Mouse (Mus musculus): ENCODE results near the gene Atp6v1fnb. TPM values are rescaled to one million over a fixed set of nuclear protein-coding genes. Genes with fewer than 3 reads are reported as not detected.

Gene Atp6v1fnb
- total RNA-seq, 2 experiments from 2014 or later = 0.43 TPM; not detected in 1

Other genes with a start within 250 kb of the Atp6v1fnb start
- 1 to 10 TPM; 6.0 to 7.0 TPM for gene Hilpda, start 198.9 kb upstream of the Atp6v1fnb start, total RNA-seq (2021)
- not detected for gene Fam71f2, start 191.8 kb upstream of the Atp6v1fnb start, total RNA-seq (2021)
- not detected for gene Fam71f1, start 152.3 kb upstream of the Atp6v1fnb start, total RNA-seq (2021)
- gene Calu, start 123.4 kb upstream of the Atp6v1fnb start, total RNA-seq (2021) = 100 to 1,000 TPM; 139 to 152 TPM
- not detected for gene Opn1sw, start 83.0 kb upstream of the Atp6v1fnb start, total RNA-seq (2021)
- 1 to 10 TPM; 3.3 to 3.9 TPM for gene Ccdc136, start 75.1 kb upstream of the Atp6v1fnb start, total RNA-seq (2021)
- gene Flnc, start 38.2 kb upstream of the Atp6v1fnb start, total RNA-seq (2021) = 1 to 10 TPM; 4.7 to 5.1 TPM
- gene Atp6v1f, start 3.7 kb upstream of the Atp6v1fnb start, total RNA-seq (2021) = 100 to 1,000 TPM; 205 to 224 TPM
- gene Kcp, start 36.5 kb downstream of the Atp6v1fnb start, total RNA-seq (2021) = 1 to 10 TPM; 3.5 to 4.6 TPM
- gene Irf5, start 55.2 kb downstream of the Atp6v1fnb start, total RNA-seq (2021) = 1 to 10 TPM; 4.4 to 4.9 TPM
- 10 to 100 TPM; 51.6 to 56.5 TPM for gene Tnpo3, start 138.4 kb downstream of the Atp6v1fnb start, total RNA-seq (2021)
- gene Tspan33, start 222.8 kb downstream of the Atp6v1fnb start, total RNA-seq (2021) = 1 to 10 TPM; 1.7 to 2.0 TPM